Mouse (Mus musculus) lung, embryonic 14.5 days (tissue): ENCODE measurements around the gene Bpifc. TPM values are rescaled to one million over a fixed set of nuclear protein-coding genes. Genes with fewer than 3 reads are reported as not detected.

ENCODE experiments used
- ATAC-seq: fragments of 200-750 bp; cut with Nextera tagmentation; 2 replicates; pipeline ENCODE4 v1.8.0; 2017; ENCODE audit warnings: mild to moderate bottlenecking, moderate TSS enrichment, moderate library complexity; ENCODE audit not compliant: insufficient read depth
- DNase-seq: peaks from one replicate; pipeline ENCODE4 v3.0.0-alpha.2; 2015
- H3K27ac ChIP-seq: fragments of 300-500 bp; sonication (generic); 2 replicates; pipeline ENCODE4 v1.5.1; 2014; ENCODE audit warnings: low read depth, mild to moderate bottlenecking, moderate library complexity
- H3K27me3 ChIP-seq: fragments of 300-500 bp; sonication (generic); 2 replicates; pipeline ENCODE4 v1.6.1; 2014; ENCODE audit warnings: low read length, control low read depth; ENCODE audit not compliant: insufficient read depth
- H3K36me3 ChIP-seq: fragments of 300-500 bp; sonication (generic); 2 replicates; pipeline ENCODE4 v1.6.1; 2014; ENCODE audit warnings: control low read depth; ENCODE audit not compliant: insufficient read depth
- H3K4me1 ChIP-seq: fragments of 300-500 bp; sonication (generic); 2 replicates; pipeline ENCODE4 v1.6.1; 2014; ENCODE audit warnings: antibody characterized with exemption, control low read depth; ENCODE audit not compliant: insufficient read depth
- H3K4me2 ChIP-seq: fragments of 300-500 bp; sonication (generic); 2 replicates; pipeline ENCODE4 v1.6.1; 2014; ENCODE audit warnings: mild to moderate bottlenecking
- H3K4me3 ChIP-seq: fragments of 300-500 bp; sonication (generic); 2 replicates; pipeline ENCODE4 v1.5.1; 2014; ENCODE audit warnings: low read depth, low read length
- H3K9ac ChIP-seq: fragments of 300-500 bp; sonication (generic); 2 replicates; pipeline ENCODE4 v1.6.1; 2014
- H3K9me3 ChIP-seq: fragments of 300-500 bp; sonication (generic); 2 replicates; pipeline ENCODE4 v1.6.1; 2016; ENCODE audit warnings: low read depth, low read length, control low read depth
- CTCF ChIP-seq: IDR thresholded peaks from 2 replicates; pipeline ENCODE4 v1.5.1; 2016; ENCODE audit warnings: antibody characterized with exemption, low read depth
- WGBS: fragments of 180-500 bp; shearing (Covaris S2); extraction: QIAGEN DNeasy Blood & Tissue Kit; methylation state at CpG from one replicate; pipeline ENCODE4 v1.1.7; 2014; 5-methylcytosine and 5-hydroxymethylcytosine counted together
- polyA plus RNA-seq: library from polyadenylated mRNA; unstranded; fragments of >200 nt; fragmentation: Nextera tagmentation; extraction: Ambion mirVana; gene quantifications from 2 replicates; pipeline ENCODE4 v1.2.1, GENCODE M21; 2014

Bpifc gene
- polyA plus RNA-seq, 1 experiment from 2014 or later, result 0.08 TPM

DNA sequence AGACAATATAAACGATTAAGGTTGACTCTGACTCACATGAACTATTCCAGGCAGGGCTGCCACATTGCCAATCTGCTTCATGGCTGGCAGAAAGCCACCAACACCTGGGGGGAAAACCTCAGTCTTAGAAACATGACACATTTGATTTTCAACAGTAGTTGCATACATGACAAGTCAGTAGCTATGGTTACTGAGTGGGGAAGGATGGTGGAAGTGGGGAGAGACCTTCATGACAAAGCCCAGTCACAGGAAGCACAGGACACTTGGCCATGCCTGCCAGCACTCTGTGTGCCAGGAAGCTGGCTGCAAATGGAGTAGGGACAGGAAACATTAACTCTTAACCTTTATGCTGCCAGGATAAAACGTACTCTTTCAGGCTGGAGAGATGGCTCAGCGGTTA, 58.3 kb downstream of the Bpifc start:
- Histone ChIP-seq H3K4me2 (no peak overlapping the region), H3K4me3 (no peak overlapping the region), H3K4me1 (no peaks in the 10 kb centered on the region), H3K36me3 (peaks cover 64% of the 10 kb centered on the region), H3K27ac (no peak overlapping the region), H3K27me3 (no peaks in the 10 kb centered on the region), H3K9ac (no peak overlapping the region), H3K9me3 (no peaks in the 10 kb centered on the region)
- ATAC-seq (no peak), DNase-seq (no peak)
- no peak for TF ChIP-seq CTCF
- 74% methylated on average over 3 of the region's 3 CpGs for WGBS

DNA sequence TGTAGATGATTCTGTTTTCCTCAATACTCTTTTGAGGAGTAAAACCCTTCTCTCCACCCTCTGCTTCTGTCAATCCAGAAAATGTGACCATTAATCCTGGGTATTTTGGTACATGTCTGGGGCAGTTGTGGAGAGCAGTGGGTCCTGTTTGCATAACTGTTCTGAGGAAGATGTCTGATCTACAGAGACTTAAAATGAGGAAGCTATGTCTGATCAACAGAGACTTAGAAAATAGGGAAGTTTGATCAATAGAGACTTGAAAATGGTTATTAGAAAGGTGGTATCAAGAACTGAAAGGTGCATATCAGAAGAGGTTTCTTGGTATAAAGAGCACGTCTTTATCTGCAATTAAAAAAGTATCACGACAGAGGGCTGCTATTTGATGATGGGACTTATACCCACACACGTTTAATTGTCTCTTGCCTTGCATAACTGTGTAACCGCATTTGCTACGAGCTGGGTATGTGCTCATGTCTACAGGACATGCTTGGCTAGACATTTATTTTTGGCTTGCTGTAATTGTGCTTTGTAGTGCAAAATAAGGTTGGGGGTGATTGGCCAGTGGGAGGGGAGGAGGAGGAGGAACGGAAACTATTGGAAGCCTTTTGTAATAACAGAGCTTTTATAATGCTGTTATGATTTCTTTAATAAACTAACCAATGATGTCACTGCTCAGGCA, 59.8 kb downstream of the Bpifc start:
- WGBS, result 84% methylated on average over 6 of the region's 6 CpGs

DNA sequence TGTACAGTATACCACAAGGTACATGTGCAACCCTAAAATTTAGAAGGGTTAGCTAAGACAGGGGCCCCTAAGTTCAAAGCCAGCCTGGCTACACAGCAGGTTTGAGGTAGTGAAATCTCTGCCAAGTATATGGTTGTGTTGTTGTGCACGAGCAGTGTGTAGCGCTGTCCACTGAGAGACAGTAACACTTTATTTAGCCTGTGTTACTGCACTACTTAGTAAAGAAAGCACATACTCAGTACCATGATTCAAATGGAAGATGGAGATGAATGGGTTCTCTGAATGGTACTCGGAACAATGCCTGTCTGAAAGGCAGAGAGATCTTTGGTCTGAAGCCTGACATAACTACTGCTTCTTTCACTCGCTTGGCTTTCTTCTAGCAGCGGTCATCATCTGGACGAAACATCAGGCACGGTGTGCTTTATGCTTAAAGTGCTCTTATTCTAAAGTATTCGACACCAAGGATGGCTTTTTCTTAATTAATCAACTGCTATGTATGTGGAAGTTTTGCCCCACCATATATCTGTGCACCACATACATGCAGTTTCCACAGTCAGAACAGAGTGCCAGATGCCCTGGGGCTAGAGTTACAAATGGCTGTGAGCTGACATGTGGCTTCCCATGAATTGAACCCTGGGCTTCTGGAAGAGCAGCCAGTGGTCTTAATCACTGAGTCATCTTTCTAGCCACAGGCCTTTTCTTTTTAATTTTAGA, 63.1 kb downstream of the Bpifc start:
- 90% methylated on average over 8 of the region's 8 CpGs for WGBS

More for the DNA sequence above, 59.8 kb downstream of the Bpifc start:
- H3K36me3 ChIP-seq, result peaks cover 77% of the 10 kb centered on the region
- no peak for ATAC-seq
- H3K9ac ChIP-seq, result no peak overlapping the region
- H3K9me3 ChIP-seq, result no peaks in the 10 kb centered on the region
- H3K4me1 ChIP-seq, result no peaks in the 10 kb centered on the region
- TF ChIP-seq CTCF, result no peak
- no peak overlapping the region for H3K4me3 ChIP-seq
- H3K27me3 ChIP-seq, result no peaks in the 10 kb centered on the region
- no peak overlapping the region for H3K27ac ChIP-seq
- no peak overlapping the region for H3K4me2 ChIP-seq
- no peak for DNase-seq

DNA sequence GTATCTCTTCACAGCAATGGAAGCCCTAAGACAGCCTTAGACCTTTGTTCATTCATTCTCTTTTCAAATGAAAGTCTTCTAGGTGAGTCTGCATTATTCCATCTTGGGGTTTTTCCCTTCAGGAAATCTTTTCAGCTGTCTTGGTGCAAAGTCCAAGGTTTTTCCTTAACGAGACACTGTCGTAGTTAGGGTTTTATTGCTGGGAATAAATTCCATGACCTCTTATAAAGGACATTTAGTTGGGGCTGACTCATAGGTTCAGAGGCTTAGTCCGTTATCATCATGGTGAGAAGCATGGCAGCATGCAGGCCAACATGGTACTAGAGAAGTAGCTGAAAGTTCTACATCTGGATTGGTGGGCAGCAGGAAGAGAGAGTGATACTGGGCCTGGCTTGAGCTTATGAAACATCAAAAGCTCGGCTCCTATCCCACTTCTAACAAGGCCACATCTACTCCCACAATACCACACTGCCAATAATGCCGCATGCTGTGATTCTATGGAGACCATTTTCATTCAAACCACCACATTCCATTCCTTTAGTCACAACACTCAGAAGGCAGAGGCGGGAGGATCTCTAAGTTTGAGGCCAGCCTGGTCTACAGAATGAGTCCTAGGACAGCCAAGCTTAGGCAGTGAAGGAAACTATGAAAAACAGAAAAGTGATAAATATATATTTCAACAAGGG, 75.3 kb downstream of the Bpifc start:
- H3K36me3 ChIP-seq, result peaks cover 52% of the 10 kb centered on the region
- no peak overlapping the region for H3K4me2 ChIP-seq
- H3K4me3 ChIP-seq, result no peak overlapping the region
- H3K27ac ChIP-seq, result no peak overlapping the region
- ATAC-seq, result no peak
- TF ChIP-seq CTCF, result no peak
- WGBS, result 98% methylated on average over 6 of the region's 6 CpGs
- no peaks in the 10 kb centered on the region for H3K4me1 ChIP-seq
- no peaks in the 10 kb centered on the region; the same call in 1 of the 2 replicates for H3K9me3 ChIP-seq
- DNase-seq, result no peak
- no peaks in the 10 kb centered on the region for H3K27me3 ChIP-seq
- H3K9ac ChIP-seq, result no peak overlapping the region

More for the DNA sequence above, 63.1 kb downstream of the Bpifc start:
- Histone ChIP-seq H3K4me3 (no peak overlapping the region), H3K9me3 (no peaks in the 10 kb centered on the region), H3K36me3 (peaks cover 93% of the 10 kb centered on the region), H3K4me2 (no peak overlapping the region), H3K27me3 (no peaks in the 10 kb centered on the region), H3K9ac (no peak overlapping the region), H3K27ac (no peak overlapping the region), H3K4me1 (no peaks in the 10 kb centered on the region)
- ATAC-seq, result no peak
- no peak for TF ChIP-seq CTCF
- DNase-seq, result no peak

DNA sequence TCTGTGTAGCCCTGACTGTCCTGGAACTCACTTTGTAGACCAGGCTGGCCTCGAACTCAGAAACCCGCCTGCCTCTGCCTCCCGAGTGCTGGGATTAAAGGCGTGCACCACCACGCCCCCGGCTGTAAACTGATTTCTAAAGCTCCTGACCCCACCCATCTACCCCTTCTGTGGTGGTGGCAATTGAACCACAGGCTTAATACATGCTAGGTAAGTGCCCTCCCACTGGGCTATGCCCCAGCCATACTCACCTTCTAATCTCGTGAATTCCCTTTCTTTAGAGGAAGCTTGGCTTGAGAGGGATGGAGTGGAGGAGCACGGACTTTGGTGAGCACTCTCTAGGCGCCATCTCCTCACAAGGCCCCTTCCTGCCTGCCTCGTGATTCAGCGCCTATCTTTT, 81.7 kb downstream of the Bpifc start:
- ATAC-seq (no peak), DNase-seq (no peak)
- no peak overlapping the region for H3K27ac ChIP-seq
- H3K36me3 ChIP-seq, result no peaks in the 10 kb centered on the region
- TF ChIP-seq CTCF, result no peak
- H3K4me3 ChIP-seq, result no peak overlapping the region
- no peak overlapping the region for H3K4me2 ChIP-seq
- peaks cover 20% of the 10 kb centered on the region for H3K27me3 ChIP-seq
- WGBS, result 85% methylated on average over 11 of the region's 11 CpGs
- no peaks in the 10 kb centered on the region for H3K9me3 ChIP-seq
- no peaks in the 10 kb centered on the region for H3K4me1 ChIP-seq
- H3K9ac ChIP-seq, result no peak overlapping the region

DNA sequence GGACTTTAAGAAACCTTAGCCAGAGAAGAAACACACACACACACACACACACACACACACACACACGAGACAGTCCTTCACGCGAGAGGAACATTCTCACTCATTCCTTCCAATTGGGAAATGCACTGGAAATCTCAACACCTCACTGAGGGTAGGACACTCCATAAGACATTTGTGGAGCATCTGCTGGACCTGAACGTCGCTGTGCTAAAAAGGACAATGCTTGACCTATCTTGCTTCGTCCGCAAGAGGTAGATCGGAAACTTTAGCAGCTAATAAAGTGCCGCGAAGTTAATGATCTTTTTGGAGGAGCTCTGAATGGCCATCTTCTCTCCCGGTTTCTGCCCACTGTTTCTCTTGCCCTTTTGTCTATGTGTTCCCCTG, 82.5 kb downstream of the Bpifc start:
- no peaks in the 10 kb centered on the region for H3K36me3 ChIP-seq
- peaks cover 20% of the 10 kb centered on the region for H3K27me3 ChIP-seq
- no peak for ATAC-seq
- WGBS, result 43% methylated on average over 11 of the region's 11 CpGs
- H3K4me2 ChIP-seq, result peak overlapping the region; percentile 96
- DNase-seq, result no peak
- H3K9ac ChIP-seq, result no peak overlapping the region
- H3K4me3 ChIP-seq, result peak overlapping the region; percentile 47; the same call in 1 of the 2 replicates
- no peaks in the 10 kb centered on the region for H3K4me1 ChIP-seq
- no peaks in the 10 kb centered on the region for H3K9me3 ChIP-seq
- H3K27ac ChIP-seq, result no peak overlapping the region
- TF ChIP-seq CTCF, result no peak
